Mouse (Mus musculus) embryonic facial prominence, embryonic 14.5 days (tissue): ENCODE data around the gene Slc22a16. TPM values are rescaled to one million over a fixed set of nuclear protein-coding genes. Genes with fewer than 3 reads are reported as not detected.
A peak's percentile ranks its signal among the peaks of the same experiment; 100 is the strongest.

Experiments used
- ATAC-seq: fragments of 200-750 bp; cut with Nextera tagmentation; 2 replicates; pipeline ENCODE4 v1.8.0; 2017; ENCODE audit warnings: low read depth, moderate number of reproducible peaks, moderate TSS enrichment
- DNase-seq: peaks from one replicate; pipeline ENCODE4 v3.0.0-alpha.2; 2015; ENCODE audit warnings: low spot score
- H3K27ac ChIP-seq: fragments of 300-500 bp; sonication (generic); replicated peaks from 2 replicates; pipeline ENCODE4 v1.5.1; 2014; ENCODE audit warnings: low read depth, mild to moderate bottlenecking, low read length, moderate library complexity
- H3K27me3 ChIP-seq: fragments of 300-500 bp; sonication (generic); replicated peaks from 2 replicates; pipeline ENCODE4 v1.6.1; 2014; ENCODE audit warnings: low read length; ENCODE audit not compliant: control insufficient read depth, insufficient read depth
- H3K36me3 ChIP-seq: fragments of 300-500 bp; sonication (generic); 2 replicates; pipeline ENCODE4 v1.6.1; 2014; ENCODE audit warnings: low read length, mixed read lengths; ENCODE audit not compliant: control insufficient read depth, insufficient read depth
- H3K4me1 ChIP-seq: fragments of 300-500 bp; sonication (generic); 2 replicates; pipeline ENCODE4 v1.6.1; 2014; ENCODE audit warnings: antibody characterized with exemption, low read length; ENCODE audit not compliant: control insufficient read depth, insufficient read depth
- H3K4me2 ChIP-seq: fragments of 300-500 bp; sonication (generic); 2 replicates; pipeline ENCODE4 v1.6.1; 2014; ENCODE audit warnings: low read depth, mild to moderate bottlenecking, low read length, moderate library complexity, mixed read lengths
- H3K4me3 ChIP-seq: fragments of 300-500 bp; sonication (generic); 2 replicates; pipeline ENCODE4 v1.5.1; 2014; ENCODE audit warnings: low read depth, mild to moderate bottlenecking, low read length
- H3K9ac ChIP-seq: fragments of 300-500 bp; sonication (generic); 2 replicates; pipeline ENCODE4 v1.6.1; 2014; ENCODE audit warnings: low read depth, mild to moderate bottlenecking, low read length, moderate library complexity, mixed read lengths
- H3K9me3 ChIP-seq: fragments of 300-500 bp; sonication (generic); 2 replicates; pipeline ENCODE4 v1.6.1; 2016; ENCODE audit warnings: low read length; ENCODE audit not compliant: control insufficient read depth
- WGBS: fragments of 180-500 bp; shearing (Covaris S2); extraction: QIAGEN DNeasy Blood & Tissue Kit; methylation state at CpG from one replicate; pipeline ENCODE4 v1.1.7; 2014; 5-methylcytosine and 5-hydroxymethylcytosine counted together
- polyA plus RNA-seq: library from polyadenylated mRNA; unstranded; fragments of >200 nt; fragmentation: Nextera tagmentation; extraction: Ambion mirVana; gene quantifications from 2 replicates; pipeline ENCODE4 v1.2.1, GENCODE M21; 2014

Slc22a16 gene
- polyA plus RNA-seq, 1 experiment from 2014 or later, result not detected

DNA sequence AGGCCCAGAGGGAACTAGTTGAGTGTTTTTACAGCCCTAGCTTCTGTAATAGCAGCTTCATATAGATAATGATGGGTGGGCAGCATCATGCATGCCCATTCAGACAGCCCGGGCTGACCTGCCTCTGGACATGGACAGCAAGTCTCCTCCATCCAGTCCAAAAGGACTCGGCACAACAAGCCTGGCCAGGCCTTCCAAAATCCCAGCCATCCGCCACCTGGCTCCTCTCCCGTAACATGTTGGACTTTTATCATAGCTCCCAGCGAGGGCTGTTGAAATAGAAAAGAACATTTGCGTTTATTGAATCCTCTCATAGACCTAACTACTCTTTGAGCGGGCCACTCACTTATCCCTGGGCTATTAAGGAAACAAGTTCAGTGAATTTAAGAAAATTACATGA is 71.8 kb downstream of the Slc22a16 start:
- 87% methylated on average over 7 of the region's 7 CpGs for WGBS
- no peak for DNase-seq

DNA sequence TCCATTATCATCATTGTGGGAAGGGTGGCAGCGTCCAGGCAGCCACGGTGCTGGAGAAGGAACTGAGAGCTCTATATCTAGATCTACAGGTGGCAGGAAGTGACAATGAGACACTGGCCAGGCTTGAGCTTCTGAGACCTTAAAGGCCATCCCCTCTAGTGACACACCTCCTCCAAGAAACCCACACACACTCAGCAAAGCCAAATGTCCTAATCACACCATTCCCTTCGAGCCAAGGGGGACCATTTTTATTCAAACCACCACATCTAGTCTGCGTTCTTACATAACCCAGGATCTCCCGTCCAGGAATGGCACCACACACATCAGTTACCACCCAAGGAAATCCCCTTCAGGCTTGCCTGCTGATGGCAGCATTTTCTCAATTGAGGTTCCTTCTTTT is 73.0 kb downstream of the Slc22a16 start:
- Histone ChIP-seq H3K36me3 (no peaks in the 10 kb centered on the region), H3K9me3 (no peaks in the 10 kb centered on the region), H3K27ac (no peak overlapping the region), H3K4me3 (no peak overlapping the region), H3K4me1 (no peaks in the 10 kb centered on the region; the same call in 1 of the 2 replicates), H3K9ac (no peak overlapping the region), H3K4me2 (no peak overlapping the region), H3K27me3 (no peaks in the 10 kb centered on the region)
- ATAC-seq (no peak), DNase-seq (no peak)
- 76% methylated on average over 5 of the region's 5 CpGs for WGBS

More for the DNA sequence above, 71.8 kb downstream of the Slc22a16 start:
- no peak overlapping the region for H3K4me2 ChIP-seq
- H3K4me1 ChIP-seq, result no peaks in the 10 kb centered on the region; the same call in 1 of the 2 replicates
- no peak overlapping the region for H3K27ac ChIP-seq
- no peaks in the 10 kb centered on the region for H3K27me3 ChIP-seq
- ATAC-seq, result no peak
- H3K9me3 ChIP-seq, result no peaks in the 10 kb centered on the region
- H3K9ac ChIP-seq, result no peak overlapping the region
- H3K4me3 ChIP-seq, result no peak overlapping the region
- no peaks in the 10 kb centered on the region for H3K36me3 ChIP-seq

GRCm38 (mm10) chr10:40644456-40644855 is 74.3 kb downstream of the Slc22a16 start:
- H3K36me3 ChIP-seq, result no peaks in the 10 kb centered on the region
- H3K4me2 ChIP-seq, result no peak overlapping the region
- WGBS, result 51% methylated on average over 9 of the region's 9 CpGs
- H3K9me3 ChIP-seq, result no peaks in the 10 kb centered on the region
- H3K4me1 ChIP-seq, result no peaks in the 10 kb centered on the region
- peak; percentile 27 for DNase-seq
- no peak overlapping the region for H3K27ac ChIP-seq
- ATAC-seq, result peak; percentile 53; the same call in 1 of the 2 replicates
- no peaks in the 10 kb centered on the region for H3K27me3 ChIP-seq
- no peak overlapping the region for H3K9ac ChIP-seq
- no peak overlapping the region for H3K4me3 ChIP-seq

DNA sequence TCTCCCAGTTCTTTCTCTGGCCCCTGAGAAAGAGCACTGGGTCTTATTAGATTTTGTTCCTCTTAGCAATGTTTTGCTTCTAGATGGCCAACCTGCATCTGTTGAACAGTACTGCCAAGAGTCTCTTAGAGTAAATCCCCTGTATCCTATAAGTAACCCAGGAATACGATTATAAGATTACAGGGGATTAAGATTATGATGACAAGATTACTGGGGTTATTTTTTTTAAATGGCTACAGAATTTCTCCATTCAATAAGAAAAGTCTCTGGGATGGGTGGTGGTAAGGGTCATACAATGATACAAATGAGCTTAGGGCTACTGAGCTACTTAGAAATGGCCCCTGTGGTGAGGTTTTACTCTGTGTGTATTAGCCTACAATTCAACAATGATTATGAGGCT is 75.2 kb downstream of the Slc22a16 start:
- H3K4me3 ChIP-seq, result no peak overlapping the region
- WGBS, result 63% methylated on average over 1 of the region's 1 CpGs
- no peaks in the 10 kb centered on the region for H3K4me1 ChIP-seq
- no peak overlapping the region for H3K9ac ChIP-seq
- no peak overlapping the region for H3K4me2 ChIP-seq
- DNase-seq, result peak; percentile 7
- H3K27me3 ChIP-seq, result no peaks in the 10 kb centered on the region
- no peaks in the 10 kb centered on the region for H3K36me3 ChIP-seq
- no peak for ATAC-seq
- no peak overlapping the region for H3K27ac ChIP-seq
- H3K9me3 ChIP-seq, result no peaks in the 10 kb centered on the region

DNA sequence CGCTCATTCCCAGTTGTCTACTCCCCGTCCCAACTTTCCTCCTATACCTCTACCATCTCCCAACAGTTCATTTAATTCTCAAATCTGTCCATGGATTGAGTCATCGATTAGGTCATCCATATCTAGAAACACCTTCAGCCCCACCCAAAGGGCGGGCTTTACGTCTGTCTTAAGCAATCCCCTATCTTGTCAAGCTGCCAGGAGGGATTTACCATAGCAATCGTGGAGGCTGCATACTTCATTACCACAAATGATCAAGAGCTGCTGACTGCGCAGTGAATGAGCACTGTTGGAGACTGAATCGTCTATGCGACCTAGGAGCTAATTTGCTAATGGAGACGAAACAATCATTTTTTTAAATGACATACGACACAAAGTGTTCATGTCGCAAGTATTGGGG is 78.6 kb downstream of the Slc22a16 start:
- Histone ChIP-seq H3K9me3 (no peaks in the 10 kb centered on the region), H3K9ac (no peak overlapping the region), H3K27ac (no peak overlapping the region), H3K4me1 (no peaks in the 10 kb centered on the region), H3K36me3 (no peaks in the 10 kb centered on the region), H3K4me3 (no peak overlapping the region), H3K27me3 (no peaks in the 10 kb centered on the region), H3K4me2 (no peak overlapping the region)
- WGBS, result 84% methylated on average over 12 of the region's 12 CpGs
- no peak for ATAC-seq
- peak; percentile 26 for DNase-seq

DNA sequence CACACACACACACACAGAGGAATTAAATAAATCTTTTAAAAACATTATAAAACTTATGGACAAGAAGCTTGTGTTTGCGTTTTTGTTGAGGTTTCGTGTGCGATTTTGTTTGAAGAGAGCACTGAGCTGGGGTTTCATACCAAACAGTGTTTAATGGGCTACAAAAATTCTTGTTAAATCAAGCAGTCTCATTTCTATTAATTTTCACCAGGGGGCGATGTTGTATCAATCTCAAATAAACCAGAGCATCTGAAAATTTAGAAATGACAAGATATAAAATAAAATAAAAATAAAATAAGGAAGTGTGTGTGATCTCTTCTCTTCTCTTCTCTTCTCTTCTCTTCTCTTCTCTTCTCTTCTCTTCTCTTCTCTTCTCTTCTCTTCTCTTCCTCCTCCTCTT is 79.5 kb downstream of the Slc22a16 start:
- H3K4me1 ChIP-seq, result no peaks in the 10 kb centered on the region
- no peak overlapping the region for H3K4me2 ChIP-seq
- 30% methylated on average over 4 of the region's 4 CpGs for WGBS
- H3K9ac ChIP-seq, result no peak overlapping the region
- H3K9me3 ChIP-seq, result no peaks in the 10 kb centered on the region
- H3K27me3 ChIP-seq, result no peaks in the 10 kb centered on the region
- DNase-seq (peak; percentile 50), ATAC-seq (no peak)
- no peak overlapping the region for H3K27ac ChIP-seq
- no peak overlapping the region for H3K4me3 ChIP-seq
- H3K36me3 ChIP-seq, result no peaks in the 10 kb centered on the region

DNA sequence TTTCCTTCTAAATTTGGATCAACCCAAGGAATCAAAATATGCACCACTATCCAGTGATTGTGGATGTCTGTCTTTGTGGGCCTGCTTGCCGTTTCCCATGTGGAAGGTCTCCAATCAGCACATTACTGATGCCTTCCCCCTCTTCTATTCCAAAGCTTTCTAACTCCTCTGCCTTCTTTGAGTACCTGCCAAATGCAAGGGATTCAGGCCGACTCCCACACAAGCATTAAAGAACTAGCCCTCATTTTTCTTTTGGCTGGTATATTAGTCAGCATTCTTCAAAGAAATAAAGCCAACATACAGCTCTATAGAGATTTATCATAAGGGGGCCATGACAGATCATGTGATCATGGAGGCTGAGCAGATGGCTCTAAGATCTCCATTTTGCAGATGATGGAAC is 81.5 kb downstream of the Slc22a16 start:
- no peaks in the 10 kb centered on the region for H3K27me3 ChIP-seq
- ATAC-seq (no peak), DNase-seq (no peak)
- 77% methylated on average over 2 of the region's 2 CpGs for WGBS
- H3K9me3 ChIP-seq, result no peaks in the 10 kb centered on the region
- no peak overlapping the region for H3K9ac ChIP-seq
- H3K4me1 ChIP-seq, result no peaks in the 10 kb centered on the region
- H3K4me3 ChIP-seq, result no peak overlapping the region
- no peaks in the 10 kb centered on the region for H3K36me3 ChIP-seq
- no peak overlapping the region for H3K4me2 ChIP-seq
- H3K27ac ChIP-seq, result no peak overlapping the region

Other genes with a start within 250 kb of the Slc22a16 start
- 9.6 and 10.9 TPM in 2 replicates for gene Cdk19, start 230.8 kb upstream of the Slc22a16 start, polyA plus RNA-seq
- gene Ddo, start 59.7 kb downstream of the Slc22a16 start, polyA plus RNA-seq, result 0.59 and 0.90 TPM in 2 replicates
- gene Mettl24, start 112.9 kb downstream of the Slc22a16 start, polyA plus RNA-seq, result 1.7 TPM in 2 replicates